Mouse (Mus musculus): ENCODE results near the gene Alg1.
"Not testable (repeated sequence)": the region's sequence is repeated elsewhere in the genome, so short reads cannot be mapped to it uniquely, and the experiment has no call there.

The Alg1 gene

DNA sequence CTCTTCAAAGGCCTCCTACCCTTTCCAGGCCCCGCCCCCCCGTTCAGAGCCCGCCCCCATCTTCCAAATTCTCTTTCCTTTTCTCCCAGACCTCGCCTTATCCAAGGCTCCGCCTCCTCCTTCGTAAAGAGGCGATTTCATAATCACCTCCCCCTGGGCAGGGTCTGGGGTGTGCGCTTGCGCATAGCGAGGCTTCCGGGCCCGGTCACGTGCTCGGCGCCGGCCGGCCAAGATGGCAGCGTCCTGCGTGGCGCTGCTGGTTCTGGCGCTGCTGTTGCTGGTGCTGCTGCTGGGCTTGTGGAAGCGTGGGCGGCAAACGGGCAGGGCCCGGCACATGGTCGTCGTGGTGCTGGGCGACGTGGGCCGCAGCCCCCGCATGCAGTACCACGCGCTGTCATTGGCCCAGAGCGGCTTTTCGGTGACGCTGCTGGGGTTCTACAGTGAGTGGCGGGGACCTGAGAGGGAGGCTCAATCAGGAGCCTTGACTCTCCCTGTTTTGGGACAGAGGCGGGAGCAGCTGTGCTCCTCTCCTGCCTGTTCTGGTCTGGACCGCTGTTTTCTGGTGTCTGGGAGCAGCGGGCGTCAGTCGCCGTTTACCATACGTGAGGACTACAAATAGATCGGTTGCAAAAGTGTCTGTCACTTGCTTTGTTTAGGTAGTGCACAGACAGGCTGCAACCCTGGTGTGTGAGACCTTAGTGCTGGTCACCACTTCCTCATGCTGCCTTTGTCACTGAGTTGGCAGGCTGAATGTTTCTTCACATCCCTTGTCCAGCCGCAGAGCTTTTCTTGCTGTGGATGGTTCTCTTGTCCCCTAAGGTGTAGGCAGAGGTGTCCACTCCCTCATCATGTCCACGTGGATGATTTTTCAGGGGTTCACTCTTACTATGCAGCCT, at the start of gene Alg1:
Gene Alg1, plus strand, starts transcription at position 204 of the 896 bp plus-strand sequence.
- peak; percentile 95 for DNase-seq (ENCODE audit: low read depth, low spot score)

GRCm38 (mm10) chr16:5184101-5184500, 49.3 kb upstream of the Alg1 start:
- DNase-seq (ENCODE audit: low read depth, low spot score), result no peak

DNA sequence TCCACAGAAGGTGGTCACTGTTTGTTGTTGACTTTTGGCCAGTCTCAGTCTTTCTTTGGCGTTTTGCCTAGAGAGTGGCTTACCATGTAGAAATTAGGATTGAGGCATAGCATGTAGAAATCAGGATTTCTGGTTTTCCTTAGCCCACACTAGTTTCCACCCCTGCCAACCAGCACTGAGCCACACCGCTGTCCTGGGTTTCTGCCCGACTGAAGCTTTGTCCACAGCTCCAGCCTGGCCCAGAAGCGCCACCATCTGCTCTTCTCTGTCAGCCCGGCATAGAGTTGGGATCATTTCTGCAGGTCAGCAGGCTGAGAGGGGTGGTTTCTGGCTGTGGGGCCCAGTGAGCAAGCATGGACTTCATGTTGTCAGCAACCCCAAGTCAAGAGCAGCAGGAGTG, 48.5 kb upstream of the Alg1 start:
- no peak for DNase-seq (ENCODE audit: low read depth, low spot score)

DNA sequence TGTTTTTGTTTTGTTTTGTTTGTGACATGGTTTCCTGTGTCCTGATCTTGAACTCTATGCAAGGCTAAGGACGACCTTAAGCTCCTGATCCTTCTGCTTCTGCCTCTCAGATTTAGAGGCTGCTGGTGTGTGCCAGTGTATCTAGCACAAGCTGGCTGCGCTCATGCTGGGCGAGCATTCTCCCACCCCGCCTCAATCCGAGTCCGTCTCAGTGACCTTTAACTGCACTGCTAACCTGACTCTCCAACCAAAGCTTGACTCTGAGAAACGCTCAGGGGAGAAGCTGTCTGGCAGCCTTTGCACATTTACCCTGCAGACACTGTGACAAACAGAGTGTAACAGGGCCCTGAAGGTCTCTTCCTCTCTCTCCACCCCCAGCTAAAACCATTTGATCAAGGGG, 47.7 kb upstream of the Alg1 start:
- no peak for DNase-seq (ENCODE audit: low read depth, low spot score)

DNA sequence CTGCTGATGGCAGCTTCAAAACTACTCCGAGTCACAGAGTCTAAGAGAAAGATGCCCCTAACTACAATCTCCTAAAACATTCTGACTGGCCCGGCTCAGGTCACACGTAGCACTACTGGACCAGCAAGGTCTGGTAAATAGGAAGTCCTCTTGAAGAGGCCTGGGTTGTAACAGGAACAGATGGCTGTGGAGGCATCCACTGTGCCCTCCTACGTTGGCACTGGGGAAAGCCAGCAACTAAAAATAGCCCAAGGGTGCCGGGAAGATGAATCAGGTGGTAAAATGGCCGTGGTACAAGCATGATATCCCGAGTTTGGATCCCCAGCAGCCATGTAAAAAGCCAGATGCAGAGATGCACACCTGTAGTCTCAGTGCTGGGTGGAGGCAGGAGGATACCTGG, 47.2 kb upstream of the Alg1 start:
- DNase-seq (ENCODE audit: low read depth, low spot score), result no peak

- peak; percentile 68 for DNase-seq (ENCODE audit: low read depth, low spot score)
Observed at GRCm38 (mm10) chr16:5195080-5195479, 38.3 kb upstream of the Alg1 start.

GRCm38 (mm10) chr16:5202681-5203080, 30.7 kb upstream of the Alg1 start:
- peak; percentile 53 for DNase-seq (ENCODE audit: low read depth, low spot score)

DNA sequence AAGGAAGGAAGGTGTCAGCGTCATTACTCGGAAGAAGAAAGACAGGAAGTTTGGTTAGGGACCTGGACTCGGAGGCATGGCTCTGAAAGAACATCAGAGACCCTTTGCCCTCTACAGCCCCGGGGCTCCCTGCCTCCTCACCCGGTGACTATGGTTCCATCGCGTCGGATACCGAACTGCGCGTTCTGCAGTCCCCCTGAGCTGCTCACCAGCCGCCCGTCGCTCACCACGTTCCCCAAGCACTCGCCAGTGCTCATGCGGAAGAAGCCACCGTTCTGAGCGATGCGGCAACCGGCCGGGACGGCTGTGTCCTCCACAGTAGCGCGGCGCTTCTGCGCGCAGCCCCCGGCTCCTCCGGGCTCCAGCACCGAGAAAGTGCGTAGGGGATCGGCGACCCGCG, 30.2 kb upstream of the Alg1 start:
- no peak for DNase-seq (ENCODE audit: low read depth, low spot score)

- peak; percentile 95 for DNase-seq (ENCODE audit: low read depth, low spot score)
Observed at GRCm38 (mm10) chr16:5203668-5204433, 29.6 kb upstream of the Alg1 start, which contains the start of gene Nagpa. Gene Nagpa (minus strand): TSS chr16:5204012.

GRCm38 (mm10) chr16:5205431-5205970, 27.9 kb upstream of the Alg1 start:
- DNase-seq (ENCODE audit: low read depth, low spot score), result no peak

GRCm38 (mm10) chr16:5206051-5206450, 27.4 kb upstream of the Alg1 start:
- DNase-seq (ENCODE audit: low read depth, low spot score), result no peak

DNA sequence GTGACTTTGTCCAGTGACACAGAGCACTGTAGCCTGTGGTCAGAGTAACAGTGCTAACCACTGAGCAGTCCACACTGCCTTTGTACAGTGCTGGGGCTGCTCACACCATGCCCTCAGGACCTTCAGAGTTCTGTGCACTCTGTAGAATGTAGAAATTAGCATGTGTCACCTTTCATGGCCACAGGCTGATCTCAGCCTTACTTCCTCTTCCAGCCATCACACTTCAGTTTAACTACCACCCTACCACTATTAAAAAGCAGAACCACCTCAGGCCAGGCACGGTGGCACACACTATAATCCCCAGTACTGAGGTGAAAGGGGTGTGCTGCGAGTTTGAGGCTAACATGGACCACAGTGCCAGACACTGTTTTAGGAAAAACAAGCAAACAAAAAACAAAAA, 23.1 kb upstream of the Alg1 start:
- DNase-seq (ENCODE audit: low read depth, low spot score), result no peak

- no peak for DNase-seq (ENCODE audit: low read depth, low spot score)
Observed at GRCm38 (mm10) chr16:5212150-5212549, 21.3 kb upstream of the Alg1 start.

- no peak for DNase-seq (ENCODE audit: low read depth, low spot score)
Observed at GRCm38 (mm10) chr16:5214126-5214525, 19.3 kb upstream of the Alg1 start.

DNA sequence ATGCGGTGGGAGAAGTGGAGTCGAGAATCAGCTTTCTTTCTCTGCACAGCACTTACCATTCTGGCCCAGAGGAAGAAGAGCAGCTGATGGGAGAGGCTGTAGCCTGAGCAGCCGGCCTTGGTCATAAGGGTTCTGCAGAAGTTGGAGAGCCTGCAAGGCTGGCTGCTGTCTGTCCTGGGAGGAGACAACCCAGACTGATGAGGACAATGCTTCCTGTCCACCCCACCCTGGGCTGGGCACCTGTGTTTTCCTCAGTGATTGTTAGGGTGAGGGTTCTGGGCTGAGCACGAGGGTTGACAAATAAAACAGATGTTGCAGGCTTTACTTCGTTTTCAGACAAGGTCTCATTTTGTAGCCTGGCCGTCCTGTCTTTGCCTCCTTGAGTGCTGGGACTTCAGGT, 16.7 kb upstream of the Alg1 start:
- DNase-seq (ENCODE audit: low read depth, low spot score), result no peak

DNA sequence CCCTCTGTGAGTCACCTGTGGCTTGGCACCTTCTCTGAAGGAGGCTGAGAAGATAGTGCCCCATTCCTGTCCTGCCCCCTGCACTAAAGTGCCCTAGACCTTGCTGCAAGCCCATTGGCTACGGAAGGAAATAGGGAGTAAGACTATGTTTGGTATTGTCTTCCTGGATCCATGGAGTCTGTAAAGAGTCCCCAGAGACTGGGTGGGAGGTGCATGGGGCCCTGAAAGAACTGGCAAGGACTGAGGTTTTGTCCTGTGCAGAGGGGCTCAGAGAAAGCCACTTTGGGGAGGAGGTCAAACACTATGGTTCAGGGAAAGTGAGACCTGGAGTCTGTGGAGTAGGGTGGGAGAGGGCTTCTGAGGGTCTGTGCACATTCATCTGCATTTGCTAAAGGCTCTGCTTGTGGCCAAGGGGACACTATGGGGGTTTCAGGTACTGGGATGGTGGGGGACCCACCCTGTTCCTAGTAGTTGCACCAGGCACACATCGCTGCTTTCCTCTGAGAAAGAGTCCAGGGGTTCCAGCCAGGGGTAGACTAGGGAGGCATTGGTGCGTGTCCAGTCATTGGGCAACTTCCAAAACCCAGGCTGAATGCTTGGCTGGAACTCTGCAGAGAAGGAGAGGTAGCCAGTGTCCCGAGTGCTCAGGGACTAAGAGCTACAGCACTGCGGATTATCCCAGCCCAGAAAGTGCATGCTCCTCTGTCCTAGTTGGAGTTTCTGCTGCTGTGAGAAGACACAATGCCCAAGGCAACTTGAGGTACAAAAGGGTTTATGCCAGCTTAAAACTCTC, 15.9 kb upstream of the Alg1 start:
- DNase-seq (ENCODE audit: low read depth, low spot score), result no peak

DNA sequence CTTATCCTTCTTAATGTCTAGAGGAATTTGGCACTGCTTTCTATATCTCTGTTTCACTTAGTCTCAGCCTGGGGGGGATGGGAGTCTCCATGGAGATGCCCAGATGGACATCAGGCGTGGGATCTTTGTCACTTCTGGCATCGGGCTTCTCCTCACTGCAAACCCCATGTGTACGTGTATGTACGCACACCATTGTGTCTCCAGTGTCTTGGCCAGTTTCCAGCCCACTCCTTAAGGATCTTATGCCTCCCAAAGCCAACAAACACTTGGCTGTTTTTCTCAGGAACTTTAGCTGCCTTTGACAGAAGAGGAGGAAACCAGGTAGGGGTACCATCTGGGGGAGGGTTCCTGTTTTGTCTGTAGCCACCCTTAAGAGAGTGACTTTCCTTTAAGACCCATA, 12.0 kb upstream of the Alg1 start:
- no peak for DNase-seq (ENCODE audit: low read depth, low spot score)

GRCm38 (mm10) chr16:5222140-5222539, 11.3 kb upstream of the Alg1 start, which contains the start of gene AU021092:
Gene AU021092 (minus strand): TSS chr16:5222299.
- DNase-seq (ENCODE audit: low read depth, low spot score), result no peak

DNA sequence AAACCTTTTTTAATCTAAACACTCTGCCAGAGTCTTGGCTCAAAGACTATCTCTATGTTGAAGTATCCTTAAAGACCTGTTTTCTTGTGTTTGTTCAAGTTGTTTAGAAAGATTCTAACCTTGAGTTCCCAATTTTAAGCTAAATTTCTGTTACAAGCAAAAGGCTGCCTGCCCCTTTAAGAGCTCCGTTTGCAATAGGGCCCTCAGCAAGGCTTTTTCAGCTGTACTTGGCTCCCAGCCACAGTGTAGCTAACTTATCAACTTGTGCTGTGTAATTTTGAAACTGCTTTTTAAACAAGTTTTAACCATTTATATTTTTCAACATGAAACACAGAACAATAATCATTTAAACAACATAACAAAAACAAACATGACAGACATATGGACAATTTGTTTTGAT, 6.9 kb upstream of the Alg1 start:
- DNase-seq (ENCODE audit: low read depth, low spot score), result not testable (repeated sequence)

DNA sequence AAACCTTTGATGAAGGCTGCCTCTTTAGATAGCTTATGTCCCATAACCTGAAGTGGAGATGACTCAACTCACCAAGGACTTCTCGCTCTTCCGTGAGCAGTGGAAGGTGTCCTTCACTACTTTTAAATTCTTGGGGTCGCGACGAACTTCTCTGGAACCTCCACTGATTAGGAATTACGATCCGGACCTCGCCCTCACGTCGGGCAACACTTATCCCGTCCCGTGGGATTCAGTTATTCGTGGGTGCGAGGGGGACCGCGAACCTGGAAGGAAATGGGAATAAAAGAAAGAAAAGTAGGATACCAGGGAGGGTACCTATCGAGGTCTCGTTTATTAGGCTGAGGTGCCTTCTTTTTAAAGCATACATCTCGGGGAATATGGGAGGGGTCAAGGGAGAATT, 5.9 kb upstream of the Alg1 start:
- not testable (repeated sequence) for DNase-seq (ENCODE audit: low read depth, low spot score)

DNA sequence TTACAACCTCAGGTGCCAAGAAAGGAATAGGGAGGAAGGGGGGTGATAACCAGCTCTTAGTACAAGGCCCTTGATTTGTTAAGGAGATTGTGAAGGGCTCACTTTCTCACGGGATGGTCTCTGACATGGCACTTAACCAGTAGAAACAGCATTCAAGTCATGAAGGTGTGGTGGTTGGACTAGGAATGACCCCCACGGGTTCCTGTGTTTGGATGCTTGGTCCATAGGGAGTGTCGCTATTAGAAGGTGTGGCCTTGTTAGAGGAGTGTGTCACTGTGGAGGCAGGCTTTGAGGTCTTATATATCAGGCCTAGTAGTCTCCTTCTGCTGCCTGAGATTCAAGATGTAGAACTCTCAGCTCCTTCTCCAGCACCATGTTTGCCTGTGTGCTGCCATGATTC, 5.3 kb upstream of the Alg1 start:
- DNase-seq (ENCODE audit: low read depth, low spot score), result not testable (repeated sequence)

GRCm38 (mm10) chr16:5232982-5233381, 439 bp upstream of the Alg1 start:
- no peak for DNase-seq (ENCODE audit: low read depth, low spot score)

All from forelimb bud, embryonic 11.5 days (tissue).